Mouse (Mus musculus) lung, postnatal 0 days (tissue): ENCODE measurements around the gene Hdac8.

ENCODE experiments used
- CTCF ChIP-seq: IDR thresholded peaks from 2 replicates; pipeline ENCODE4 v1.5.1; 2016; ENCODE audit warnings: antibody characterized with exemption, mild to moderate bottlenecking
- EP300 ChIP-seq: IDR thresholded peaks from 2 replicates; pipeline ENCODE4 v1.6.1; 2016; ENCODE audit warnings: antibody characterized with exemption, mild to moderate bottlenecking, control low read depth

- TF ChIP-seq CTCF: no peak
- TF ChIP-seq EP300: no peak
Observed at GRCm38 (mm10) chrX:102509205-102509604, 4.0 kb upstream of the Hdac8 start.
